Mouse (Mus musculus) layer of hippocampus, postnatal 36 days (tissue): Measurements from ENCODE around the gene Gm12248. TPM values are rescaled to one million over a fixed set of nuclear protein-coding genes. Genes with fewer than 3 reads are reported as not detected.

Source experiments
- DNase-seq, 2 experiments: peaks; one replicate each; pipeline ENCODE4 v3.0.0; 2022
- total RNA-seq, 2 experiments: library from RNA; stranded (reverse); gene quantifications; 2 replicates each; pipeline ENCODE4 v1.2.3; 2021

Gene Gm12248
- total RNA-seq, 2 experiments from 2014 or later, result not detected

DNA sequence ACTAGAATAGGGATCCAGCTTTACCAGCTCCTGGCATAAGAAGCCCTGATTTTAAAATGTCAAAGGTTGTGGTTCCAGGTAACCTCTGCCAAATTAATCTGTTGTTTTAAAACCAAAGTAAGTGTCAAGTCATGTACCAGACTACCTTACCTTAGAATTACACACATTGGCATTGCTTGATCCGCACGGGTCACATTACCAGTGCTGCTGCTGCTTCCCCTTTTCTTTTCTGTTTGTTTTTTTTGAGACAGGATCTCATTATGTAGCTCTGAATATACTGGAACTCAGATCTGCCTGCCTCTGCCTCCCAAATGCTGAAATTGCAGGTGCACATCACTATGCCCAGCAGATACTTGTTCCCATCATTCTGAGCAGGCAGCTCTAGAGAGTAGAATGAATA, 63.1 kb downstream of the Gm12248 start:
- no peak for DNase-seq

DNA sequence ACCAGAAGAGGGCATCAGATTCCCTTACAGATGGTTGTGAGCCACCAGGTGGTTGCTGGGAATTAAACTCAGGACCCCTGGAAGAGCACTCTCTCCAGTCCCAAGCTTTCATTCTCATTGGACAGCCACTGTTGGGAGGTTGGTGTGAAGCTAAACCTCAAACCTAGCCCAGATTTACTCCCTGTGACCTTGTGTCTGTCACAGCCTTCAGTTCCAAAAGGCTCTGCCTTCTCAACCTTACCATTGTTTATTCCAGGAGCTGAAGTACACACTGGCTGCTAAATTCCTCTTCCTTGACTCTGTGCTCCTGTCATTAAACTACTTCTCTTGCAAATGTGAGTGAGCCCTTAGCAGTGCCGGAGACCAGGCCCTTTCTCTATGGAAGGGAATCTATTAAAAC, 64.0 kb downstream of the Gm12248 start:
- DNase-seq, result no peak

DNA sequence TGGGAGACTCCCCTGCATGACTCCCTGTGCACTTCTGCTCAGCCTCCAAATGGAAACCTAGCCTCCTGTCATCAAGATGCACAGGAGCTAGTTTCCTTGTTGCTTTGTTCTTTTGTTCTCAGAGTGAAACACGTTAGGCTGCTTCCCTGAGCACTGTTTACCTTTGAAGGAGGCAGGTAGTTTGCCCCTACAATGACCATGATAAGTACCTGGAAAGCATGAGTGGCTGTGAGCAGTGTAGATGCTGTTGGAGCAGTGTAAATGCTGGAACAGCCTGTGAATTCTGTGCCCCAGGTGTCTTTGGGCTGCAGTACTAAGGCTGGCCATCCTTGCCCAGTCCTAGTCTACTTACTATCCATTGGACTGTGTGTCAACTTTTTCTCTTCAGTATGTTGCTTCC, 66.1 kb downstream of the Gm12248 start:
- DNase-seq, result no peak

DNA sequence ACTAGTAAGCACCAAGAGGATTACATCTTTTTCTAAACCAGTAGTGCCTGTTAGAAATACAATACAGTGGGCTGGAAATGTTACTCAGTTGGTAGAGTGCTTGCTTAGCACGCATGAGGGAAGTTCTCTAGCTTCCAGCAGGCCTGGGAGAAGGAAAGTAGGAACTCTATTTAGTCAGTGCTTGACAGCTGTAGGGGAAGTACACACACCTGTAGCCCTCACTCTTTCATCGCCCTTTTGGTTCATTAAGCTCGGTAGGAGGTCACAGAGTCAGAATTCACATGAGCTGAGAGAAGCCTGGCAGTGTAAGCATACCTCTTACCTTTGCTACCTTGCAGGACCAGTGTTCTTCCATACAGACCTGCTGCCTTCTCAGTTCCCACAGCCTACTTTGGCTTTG, 66.6 kb downstream of the Gm12248 start:
- DNase-seq, result no peak

DNA sequence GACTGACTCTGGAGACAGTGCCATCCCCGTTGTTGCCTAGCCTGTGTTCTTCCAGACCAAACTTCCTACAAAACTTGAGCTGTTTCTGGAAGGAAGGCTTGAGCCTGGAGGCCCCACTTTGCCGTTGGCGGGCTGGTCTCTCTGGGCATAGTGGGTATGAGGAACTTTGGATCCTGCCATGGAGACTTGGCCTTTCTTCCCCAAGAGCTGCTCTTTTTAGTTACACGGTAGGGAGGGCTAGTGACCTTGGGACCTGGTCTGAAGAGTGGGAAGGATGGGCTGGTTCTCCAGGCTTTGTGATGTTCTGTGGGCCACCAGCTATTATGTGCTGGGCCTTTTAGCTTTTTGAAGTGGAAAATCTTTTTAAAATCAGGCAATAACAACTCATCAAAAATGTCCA, 67.1 kb downstream of the Gm12248 start:
- DNase-seq, result no peak

DNA sequence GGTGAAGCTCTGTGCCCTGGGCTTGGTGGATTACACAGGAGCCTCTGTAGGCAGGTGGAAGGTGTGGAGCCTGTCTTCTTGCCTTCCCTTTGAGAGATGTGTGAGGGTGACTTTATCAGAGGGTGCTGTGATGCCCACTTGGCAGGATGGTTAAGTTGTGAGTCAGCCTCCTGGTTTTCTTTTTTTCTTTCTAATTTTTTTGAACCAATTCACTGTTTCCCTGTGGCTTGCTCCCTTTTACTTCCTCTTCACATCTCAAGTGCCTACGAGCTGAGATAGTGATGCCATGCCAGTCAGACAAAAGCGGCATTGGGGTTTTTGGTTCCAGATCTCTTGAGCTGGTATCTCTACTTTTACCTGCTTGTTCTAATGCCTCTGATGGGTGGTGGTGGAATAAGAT, 68.3 kb downstream of the Gm12248 start:
- DNase-seq, result no peak

DNA sequence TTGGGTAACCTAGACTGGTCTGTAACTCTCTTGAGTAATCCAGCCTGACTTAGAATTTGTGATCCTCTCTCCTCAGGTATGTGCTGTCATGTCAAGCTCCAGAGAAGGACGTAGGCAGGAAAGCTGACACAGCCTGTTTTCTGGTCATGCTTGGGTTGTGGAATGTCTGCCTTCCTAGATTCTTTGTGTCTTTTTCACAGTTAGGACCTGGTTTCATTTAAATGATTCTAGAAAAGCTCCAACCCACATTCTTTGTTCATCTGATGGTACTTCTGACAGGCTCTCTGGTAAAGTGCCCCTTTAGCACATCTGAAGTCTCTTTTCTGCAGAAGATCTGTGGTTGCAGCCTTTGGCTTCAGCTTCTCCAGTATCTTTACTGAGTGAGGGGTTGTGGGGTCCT, 68.7 kb downstream of the Gm12248 start:
- DNase-seq, result no peak

DNA sequence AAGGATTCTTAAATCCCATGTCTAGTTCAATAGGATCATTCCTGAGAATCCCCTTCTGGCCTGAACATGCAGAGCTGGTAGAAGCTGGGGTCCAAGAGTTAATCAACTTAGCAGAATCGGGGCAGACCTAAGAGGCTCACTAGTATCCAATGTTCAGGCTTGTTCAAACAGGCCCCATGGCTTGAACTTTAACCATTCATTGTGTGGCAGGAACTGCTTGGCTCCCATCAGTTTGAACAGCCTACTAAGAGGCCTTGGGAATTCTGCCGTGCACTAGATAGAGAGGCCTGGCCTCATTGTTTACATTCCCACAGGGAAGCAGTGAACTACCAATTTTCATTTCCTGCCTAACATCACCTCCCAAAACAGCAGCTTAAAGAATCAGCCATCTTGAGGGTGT, 71.3 kb downstream of the Gm12248 start:
- no peak for DNase-seq

DNA sequence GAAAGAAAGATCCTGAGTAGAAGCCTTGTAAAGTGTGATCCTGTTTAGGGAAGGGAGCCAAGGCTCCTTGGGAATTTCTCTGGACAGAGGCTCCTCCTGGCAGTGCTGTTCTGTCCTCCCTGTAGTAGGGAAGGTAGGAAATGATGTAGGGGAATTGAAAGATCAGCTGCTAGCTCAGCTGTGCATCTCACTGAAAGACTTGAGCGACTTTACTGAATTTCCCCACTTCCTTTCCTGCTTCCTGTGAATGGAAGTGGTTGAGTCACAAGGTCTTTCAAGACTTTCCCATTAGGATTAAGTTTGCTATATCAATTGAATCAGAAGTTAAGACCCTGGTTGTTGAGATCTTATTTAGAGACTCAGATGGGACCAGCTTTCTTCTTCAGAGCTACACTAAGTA, 71.8 kb downstream of the Gm12248 start:
- no peak for DNase-seq

DNA sequence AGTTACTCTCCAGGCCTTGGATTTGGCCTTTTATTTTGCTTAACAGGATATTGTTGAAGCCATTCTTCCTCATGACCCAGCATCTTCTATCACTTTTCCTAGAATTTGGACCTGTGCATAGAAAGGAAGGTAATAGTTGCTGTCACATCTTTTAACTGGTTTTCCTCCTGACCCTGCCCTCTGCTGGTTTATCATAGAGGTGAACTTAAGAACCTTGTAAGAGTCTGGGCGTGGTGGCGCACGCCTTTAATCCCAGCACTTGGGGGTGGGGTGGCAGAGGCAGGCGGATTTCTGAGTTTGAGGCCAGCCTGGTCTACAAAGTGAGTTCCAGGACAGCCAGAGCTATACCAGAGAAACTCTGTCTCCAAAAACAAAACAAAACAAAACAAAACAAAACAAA, 74.2 kb downstream of the Gm12248 start:
- no peak for DNase-seq

DNA sequence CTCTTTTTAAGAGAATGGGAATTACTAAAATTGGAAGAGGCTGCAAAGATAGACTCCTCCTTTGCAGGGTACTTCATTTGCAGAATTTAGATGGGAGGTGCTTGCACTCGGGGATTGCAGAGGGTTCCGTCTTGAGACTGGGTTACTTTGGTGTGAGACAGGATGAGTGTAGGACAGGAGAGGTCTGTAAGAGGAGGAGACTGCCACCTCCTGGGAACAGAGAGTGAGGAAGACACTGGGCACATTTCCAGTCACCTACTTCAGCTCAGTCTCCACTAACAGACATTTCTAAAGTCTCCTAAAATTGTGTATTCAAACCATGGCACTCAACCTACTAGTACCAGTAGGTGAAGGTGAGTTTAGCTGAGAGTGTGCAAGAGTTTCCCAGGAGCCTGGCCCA, 74.6 kb downstream of the Gm12248 start:
- no peak for DNase-seq

DNA sequence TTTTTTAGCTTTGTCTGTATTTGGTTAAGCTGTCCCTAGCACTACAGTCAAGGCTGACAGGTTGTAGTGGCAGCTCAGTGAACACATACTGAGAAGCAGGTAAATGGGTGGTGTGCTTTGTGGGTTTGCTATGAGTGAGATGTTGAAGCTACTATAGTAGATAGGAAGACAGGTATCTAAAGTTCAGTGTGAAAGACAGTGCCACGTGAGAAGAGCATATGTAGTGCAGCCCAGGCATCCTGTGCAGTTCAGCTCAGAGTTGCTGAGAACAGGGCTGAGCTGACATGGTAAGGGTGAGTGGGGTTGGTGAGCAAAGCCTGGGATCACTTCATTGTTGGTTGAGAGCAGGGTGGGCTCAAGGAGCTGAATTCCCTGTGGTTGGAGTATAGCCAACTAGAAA, 75.5 kb downstream of the Gm12248 start:
- DNase-seq, result no peak

DNA sequence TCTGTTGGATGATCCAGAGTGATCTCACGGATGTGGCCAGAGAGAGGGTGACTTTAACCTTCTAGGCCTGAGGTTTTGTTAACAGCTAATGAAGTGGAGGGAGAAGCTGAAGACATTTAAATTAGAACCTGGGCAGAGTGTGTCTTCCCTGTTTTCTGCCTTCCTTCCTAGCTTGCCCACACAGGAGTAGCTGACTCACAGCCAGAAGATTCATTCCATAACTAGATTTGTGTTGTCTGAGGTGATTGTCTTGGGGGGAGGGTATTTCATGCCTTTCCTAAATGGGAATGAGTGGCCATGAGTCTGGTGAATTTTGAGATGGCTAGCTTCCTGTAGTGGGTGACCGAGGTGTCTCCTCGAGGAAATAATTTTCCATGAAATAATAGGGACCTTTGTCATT, 76.6 kb downstream of the Gm12248 start:
- DNase-seq, result no peak

DNA sequence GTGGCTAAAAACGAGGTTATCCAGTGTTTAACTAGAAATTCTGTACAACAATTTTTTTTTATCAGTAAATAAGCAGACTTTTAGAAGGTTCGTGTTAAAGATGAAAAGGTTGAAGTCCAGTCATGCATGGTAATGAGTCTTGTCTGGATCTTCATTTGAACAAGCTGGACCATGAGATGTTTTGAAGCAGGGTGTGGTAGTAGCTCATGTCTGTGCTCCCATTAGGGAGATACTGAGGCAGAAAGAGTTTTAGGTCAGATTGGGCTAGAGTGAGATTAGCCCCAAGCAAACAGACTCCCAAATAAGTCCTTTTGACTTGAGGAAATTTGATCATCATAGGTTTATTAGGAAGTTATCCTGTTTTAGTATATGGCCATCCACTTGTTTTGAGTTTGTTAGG, 77.6 kb downstream of the Gm12248 start:
- DNase-seq, result no peak

DNA sequence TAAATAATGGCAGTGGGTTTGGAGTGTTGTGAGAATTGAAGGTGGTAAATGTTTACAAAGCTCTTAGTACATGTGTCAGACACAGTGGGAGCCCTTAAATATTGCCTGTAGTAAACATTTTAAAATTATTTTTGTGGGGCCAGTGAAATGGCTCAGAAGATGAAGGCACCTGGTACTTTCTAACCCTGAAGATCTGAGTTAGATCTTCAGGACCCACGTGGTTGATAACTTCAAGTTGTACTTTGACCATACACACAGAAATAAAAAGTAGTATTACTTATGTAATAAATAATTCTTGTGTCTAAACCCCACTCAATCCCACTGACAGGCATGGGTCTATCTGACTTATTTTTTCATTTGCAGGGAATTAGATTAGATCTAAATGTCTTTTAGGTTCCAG, 78.3 kb downstream of the Gm12248 start:
- no peak for DNase-seq

Other genes with a start within 250 kb of the Gm12248 start
- 10 to 100 TPM; 86.2 to 93.8 TPM for gene Larp1, start 84.1 kb downstream of the Gm12248 start, total RNA-seq
- gene Cnot8, start 11.0 kb upstream of the Gm12248 start, total RNA-seq, result 10 to 100 TPM; 53.2 to 55.0 TPM
- gene Gemin5, start 75.4 kb upstream of the Gm12248 start, total RNA-seq, result 10 to 100 TPM; 20.4 to 22.0 TPM
- 10 to 100 TPM; 32.7 to 38.3 TPM for gene Mrpl22, start 78.5 kb upstream of the Gm12248 start, total RNA-seq
- 1 to 10 TPM; 2.1 TPM for gene Igtp, start 106.4 kb upstream of the Gm12248 start, total RNA-seq
- gene Irgm2, start 106.5 kb upstream of the Gm12248 start, total RNA-seq, result 1 to 10 TPM; 2.2 to 2.3 TPM
- not detected for gene 4930438A08Rik, start 181.7 kb upstream of the Gm12248 start, total RNA-seq
- 10 to 100 TPM; 27.6 to 31.4 TPM for gene Zfp692, start 213.9 kb upstream of the Gm12248 start, total RNA-seq
- gene Zfp672, start 237.2 kb upstream of the Gm12248 start, total RNA-seq, result 10 to 100 TPM; 44.0 to 51.2 TPM
- 10 to 100 TPM; 50.3 to 52.9 TPM for gene Sh3bp5l, start 237.6 kb upstream of the Gm12248 start, total RNA-seq